Mouse (Mus musculus): ENCODE measurements around the gene Lbhd1. TPM values are rescaled to one million over a fixed set of nuclear protein-coding genes. Genes with fewer than 3 reads are reported as not detected.

Lbhd1 gene
- total and polyA plus RNA-seq, 2 experiments: 1.2 to 2.5 TPM

GRCm38 (mm10) chr19:8921741-8922140 lies 38.2 kb downstream of the Lbhd1 start:
- Histone ChIP-seq H3K4me3 (ENCODE audit: insufficient read depth, low read depth, low read length) (peak overlapping the region; percentile 27; the same call in 1 of the 2 replicates), H3K27me3 (ENCODE audit: control insufficient read depth, insufficient read depth, low read length) (no peaks in the 10 kb centered on the region), H3K4me1 (ENCODE audit: control insufficient read depth, insufficient read depth, low read length) (peaks cover 4% of the 10 kb centered on the region; the same call in 1 of the 2 replicates), H3K9ac (ENCODE audit: low read depth, low read length) (peak overlapping the region; percentile 10; the same call in 1 of the 2 replicates), H3K27ac (replicated peaks; ENCODE audit: insufficient read depth, low read depth, low read length) (0 out of 2 replicates have a peak overlapping the region, but pooled peaks have one; percentile 2), H3K79me2 (ENCODE audit: control insufficient read depth, insufficient read depth, low read length) (peaks cover 4% of the 10 kb centered on the region; the same call in 1 of the 2 replicates), H3K36me3 (ENCODE audit: control insufficient read depth, insufficient read depth, low read length) (peaks cover 7% of the 10 kb centered on the region; the same call in 1 of the 2 replicates)
- WGBS: 24% methylated on average over 9 of the region's 9 CpGs
- no peak for TF ChIP-seq POLR2A (IDR thresholded peaks at IDR 0.05; ENCODE audit: extremely low read depth, insufficient read depth, low read length)
- no peak for TF ChIP-seq CTCF (IDR thresholded peaks at IDR 0.05; ENCODE audit: low read depth, low read length)
- no peak for DNase-seq (ENCODE audit: extremely low read depth, low read depth, low spot score)

- Histone ChIP-seq H3K27ac (replicated peaks; ENCODE audit: insufficient read depth, low read depth, low read length) (no peak overlapping the region), H3K4me1 (ENCODE audit: control insufficient read depth, insufficient read depth, low read length) (peaks cover 10% of the 10 kb centered on the region), H3K27me3 (ENCODE audit: control insufficient read depth, insufficient read depth, low read length) (no peaks in the 10 kb centered on the region), H3K36me3 (ENCODE audit: control insufficient read depth, insufficient read depth, low read length) (peaks cover 5% of the 10 kb centered on the region; the same call in 1 of the 2 replicates), H3K9ac (ENCODE audit: low read depth, low read length) (no peak overlapping the region), H3K79me2 (ENCODE audit: control insufficient read depth, insufficient read depth, low read length) (peaks cover 4% of the 10 kb centered on the region; the same call in 1 of the 2 replicates), H3K4me3 (ENCODE audit: insufficient read depth, low read depth, low read length) (no peak overlapping the region)
- 86% methylated on average over 2 of the region's 2 CpGs for WGBS
- DNase-seq (ENCODE audit: extremely low read depth, low read depth, low spot score): no peak
- TF ChIP-seq CTCF (IDR thresholded peaks at IDR 0.05; ENCODE audit: low read depth, low read length): no peak
- no peak for TF ChIP-seq POLR2A (IDR thresholded peaks at IDR 0.05; ENCODE audit: extremely low read depth, insufficient read depth, low read length)
Observed at GRCm38 (mm10) chr19:8926766-8927165, 43.2 kb downstream of the Lbhd1 start.

- Histone ChIP-seq H3K27ac (replicated peaks; ENCODE audit: insufficient read depth, low read depth, low read length) (no peak overlapping the region), H3K4me3 (ENCODE audit: insufficient read depth, low read depth, low read length) (no peak overlapping the region), H3K9ac (ENCODE audit: low read depth, low read length) (no peak overlapping the region), H3K27me3 (ENCODE audit: control insufficient read depth, insufficient read depth, low read length) (no peaks in the 10 kb centered on the region), H3K36me3 (ENCODE audit: control insufficient read depth, insufficient read depth, low read length) (peaks cover 3% of the 10 kb centered on the region; the same call in 1 of the 2 replicates), H3K4me1 (ENCODE audit: control insufficient read depth, insufficient read depth, low read length) (peaks cover 9% of the 10 kb centered on the region), H3K79me2 (ENCODE audit: control insufficient read depth, insufficient read depth, low read length) (no peaks in the 10 kb centered on the region)
- TF ChIP-seq CTCF (IDR thresholded peaks at IDR 0.05; ENCODE audit: low read depth, low read length) (no peak), POLR2A (IDR thresholded peaks at IDR 0.05; ENCODE audit: extremely low read depth, insufficient read depth, low read length) (no peak)
- WGBS: 93% methylated on average over 12 of the region's 12 CpGs
- DNase-seq (ENCODE audit: extremely low read depth, low read depth, low spot score): no peak
Observed at GRCm38 (mm10) chr19:8927891-8928525, 44.5 kb downstream of the Lbhd1 start.

- Histone ChIP-seq H3K27ac (replicated peaks; ENCODE audit: insufficient read depth, low read depth, low read length) (peak overlapping the region; percentile 43), H3K79me2 (ENCODE audit: control insufficient read depth, insufficient read depth, low read length) (no peaks in the 10 kb centered on the region), H3K36me3 (ENCODE audit: control insufficient read depth, insufficient read depth, low read length) (peaks cover 8% of the 10 kb centered on the region; the same call in 1 of the 2 replicates), H3K27me3 (ENCODE audit: control insufficient read depth, insufficient read depth, low read length) (no peaks in the 10 kb centered on the region), H3K9ac (ENCODE audit: low read depth, low read length) (peak overlapping the region; percentile 6; the same call in 1 of the 2 replicates), H3K4me1 (ENCODE audit: control insufficient read depth, insufficient read depth, low read length) (peaks cover 9% of the 10 kb centered on the region), H3K4me3 (ENCODE audit: insufficient read depth, low read depth, low read length) (peak overlapping the region; percentile 82; the same call in 1 of the 2 replicates)
- WGBS: 28% methylated on average over 16 of the region's 16 CpGs
- TF ChIP-seq CTCF (IDR thresholded peaks at IDR 0.05; ENCODE audit: low read depth, low read length) (no peak), POLR2A (IDR thresholded peaks at IDR 0.05; ENCODE audit: extremely low read depth, insufficient read depth, low read length) (no peak)
- DNase-seq (ENCODE audit: extremely low read depth, low read depth, low spot score): no peak
Observed at GRCm38 (mm10) chr19:8928689-8929223, 45.2 kb downstream of the Lbhd1 start.

GRCm38 (mm10) chr19:8929224-8930088 lies 45.9 kb downstream of the Lbhd1 start, which contains the start of the genes Rom1 and Eml3:
Rom1 (minus strand) TSS chr19:8929356.
Eml3 (plus strand) TSS chr19:8929552.
- Histone ChIP-seq H3K27ac (replicated peaks; ENCODE audit: insufficient read depth, low read depth, low read length) (peak within 1 kb of the TSS; percentile 80), H3K79me2 (ENCODE audit: control insufficient read depth, insufficient read depth, low read length) (no peaks in the 10 kb centered on the region), H3K4me1 (ENCODE audit: control insufficient read depth, insufficient read depth, low read length) (peaks cover 9% of the 10 kb centered on the region), H3K27me3 (ENCODE audit: control insufficient read depth, insufficient read depth, low read length) (no peaks in the 10 kb centered on the region), H3K4me3 (ENCODE audit: insufficient read depth, low read depth, low read length) (peak within 1 kb of the TSS; percentile 82), H3K36me3 (ENCODE audit: control insufficient read depth, insufficient read depth, low read length) (peaks cover 9% of the 10 kb centered on the region; the same call in 1 of the 2 replicates), H3K9ac (ENCODE audit: low read depth, low read length) (peak within 1 kb of the TSS; percentile 96)
- peak; percentile 84 for DNase-seq (ENCODE audit: extremely low read depth, low read depth, low spot score)
- TF ChIP-seq POLR2A (IDR thresholded peaks at IDR 0.05; ENCODE audit: extremely low read depth, insufficient read depth, low read length) (peak; percentile 34; the same call in 1 of the 2 replicates), CTCF (IDR thresholded peaks at IDR 0.05; ENCODE audit: low read depth, low read length) (0 out of 2 replicates have a peak, but pooled peaks have one; percentile 13)
- under 1% methylated on average over 65 of the region's 74 CpGs for WGBS
